Mouse (Mus musculus) small intestine, adult 2 months (tissue): ENCODE results near the gene Pramef12.

ENCODE experiments used
- CTCF ChIP-seq: fragments of 200-500 bp; IDR thresholded peaks from 2 replicates; pipeline ENCODE4 v1.5.1; 2012; ENCODE audit warnings: low read depth, mild to moderate bottlenecking, control low read depth, inconsistent platforms, low read length, moderate library complexity, mixed read lengths; ENCODE audit not compliant: insufficient replicate concordance, insufficient read length; ENCODE audit errors: extremely low read depth
- POLR2A ChIP-seq: fragments of 200-500 bp; IDR thresholded peaks from 2 replicates; pipeline ENCODE4 v1.6.1; 2012; ENCODE audit warnings: low read depth, mild to moderate bottlenecking, control low read depth, inconsistent platforms, low read length, moderate library complexity

GRCm38 (mm10) chr4:144433216-144433615, 25.0 kb upstream of the Pramef12 start:
- TF ChIP-seq CTCF = no peak
- TF ChIP-seq POLR2A = no peak
